Mouse (Mus musculus) heart, adult 2 months (tissue): Measurements from ENCODE around the gene Ppp1r13l.
A peak's percentile ranks its signal among the peaks of the same experiment; 100 is the strongest.

Experiments
- CTCF ChIP-seq: fragments of 200-600 bp; IDR thresholded peaks from 2 replicates; pipeline ENCODE4 v1.8.1; 2022; ENCODE audit warnings: antibody characterized with exemption, mild to moderate bottlenecking, moderate library complexity
- POLR2A ChIP-seq: fragments of 200-500 bp; IDR thresholded peaks from 2 replicates; pipeline ENCODE4 v1.6.1; 2011; ENCODE audit warnings: mild to moderate bottlenecking, low read depth, low read length, control low read depth; ENCODE audit not compliant: insufficient read depth

GRCm38 (mm10) chr7:19381377-19382165, 22.0 kb downstream of the Ppp1r13l start, which contains the start of gene Ercc2:
- TF ChIP-seq POLR2A (peak; percentile 44; the same call in 1 of the 2 replicates), CTCF (no peak)
